Mouse (Mus musculus) cerebellum, adult 2 months (tissue): Measurements from ENCODE around the gene Gucd1.

ENCODE experiments used
- CTCF ChIP-seq: fragments of 200-500 bp; IDR thresholded peaks from 2 replicates; pipeline ENCODE4 v1.5.1; 2011; ENCODE audit warnings: low read depth, mild to moderate bottlenecking, control low read depth, low read length, moderate library complexity, borderline replicate concordance; ENCODE audit not compliant: insufficient read depth
- POLR2A ChIP-seq: fragments of 200-500 bp; IDR thresholded peaks from 2 replicates; pipeline ENCODE4 v1.6.1; 2011; ENCODE audit warnings: low read length, control low read depth, borderline replicate concordance; ENCODE audit not compliant: insufficient read depth

DNA sequence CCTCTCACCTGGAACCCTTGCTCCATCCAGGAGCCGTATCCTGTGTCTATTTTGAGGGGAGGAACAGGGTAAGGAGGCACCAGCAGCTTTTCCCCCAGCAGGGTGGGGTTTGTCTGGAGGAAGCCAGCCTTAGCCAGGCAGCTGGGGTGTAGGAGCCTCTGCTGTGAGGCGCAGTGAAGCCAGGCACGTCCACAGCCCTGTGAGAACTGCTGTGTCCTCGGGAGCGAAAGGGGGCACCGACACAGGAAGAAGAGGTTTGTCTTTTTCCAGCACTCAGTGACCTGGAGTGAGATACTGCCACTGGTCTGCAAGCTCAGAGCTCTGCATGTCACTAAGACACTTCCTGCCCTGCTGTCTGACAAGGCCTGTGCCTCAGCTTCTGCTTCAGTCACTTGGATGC lies 213.4 kb downstream of the Gucd1 start:
- TF ChIP-seq CTCF (no peak), POLR2A (no peak)
